Mouse (Mus musculus): ENCODE data around the gene Dzip1l.

DNA sequence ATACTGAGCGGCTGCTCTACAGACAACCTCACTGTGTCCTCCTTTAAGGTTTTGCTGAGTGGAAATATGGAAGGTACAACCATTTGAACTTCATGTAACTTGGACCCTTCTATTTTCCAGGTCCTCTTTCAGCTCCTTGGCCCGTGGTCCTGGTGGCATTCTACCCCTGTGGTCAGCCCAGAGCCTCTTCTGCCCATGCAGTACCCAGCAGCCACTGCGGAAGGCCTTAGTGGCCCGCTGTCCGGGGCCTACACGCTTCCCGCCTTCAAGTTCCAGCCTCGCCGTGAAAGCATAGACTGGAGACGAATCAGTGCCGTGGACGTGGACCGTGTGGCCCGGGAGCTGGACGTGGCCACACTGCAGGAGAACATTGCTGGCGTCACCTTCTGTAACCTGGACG is 7.9 kb downstream of the Dzip1l start:
- TF ChIP-seq POLR2A (IDR thresholded peaks at IDR 0.05; ENCODE audit: extremely low read depth, insufficient read depth, low read length) (no peak), CTCF (IDR thresholded peaks at IDR 0.05; ENCODE audit: extremely low read depth, insufficient read depth, low read length) (no peak)
